Mouse (Mus musculus): ENCODE measurements around the gene Trim27. TPM values are rescaled to one million over a fixed set of nuclear protein-coding genes. Genes with fewer than 3 reads are reported as not detected.

Gene Trim27
- total RNA-seq, 2 experiments from 2014 or later: 43.1 to 45.0 TPM

DNA sequence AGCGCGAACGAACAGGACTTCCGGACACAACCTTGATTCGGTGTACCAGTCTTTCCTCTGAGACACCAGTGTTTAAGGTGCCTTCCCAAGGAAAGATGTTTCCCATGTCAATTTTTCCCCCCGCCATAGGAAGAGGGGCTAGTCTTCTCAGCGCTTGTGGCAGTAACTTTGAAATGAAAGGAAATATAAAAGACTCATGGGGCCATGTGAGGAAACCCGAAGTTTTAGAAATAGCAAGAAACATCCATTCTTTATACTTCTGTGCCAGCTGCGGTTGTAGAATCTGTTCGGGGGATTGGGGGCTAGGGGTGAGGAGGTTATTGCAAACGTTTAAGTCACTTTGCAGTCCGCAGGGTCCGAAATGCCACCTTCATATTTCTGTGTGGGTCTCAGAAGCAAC lies 64.0 kb downstream of the Trim27 start:
- DNase-seq (ENCODE audit: extremely low spot score in 1 of 2, low spot score in 2 of 2): no peak
- intact Hi-C loops (cut with DNase I): no loop called here

DNA sequence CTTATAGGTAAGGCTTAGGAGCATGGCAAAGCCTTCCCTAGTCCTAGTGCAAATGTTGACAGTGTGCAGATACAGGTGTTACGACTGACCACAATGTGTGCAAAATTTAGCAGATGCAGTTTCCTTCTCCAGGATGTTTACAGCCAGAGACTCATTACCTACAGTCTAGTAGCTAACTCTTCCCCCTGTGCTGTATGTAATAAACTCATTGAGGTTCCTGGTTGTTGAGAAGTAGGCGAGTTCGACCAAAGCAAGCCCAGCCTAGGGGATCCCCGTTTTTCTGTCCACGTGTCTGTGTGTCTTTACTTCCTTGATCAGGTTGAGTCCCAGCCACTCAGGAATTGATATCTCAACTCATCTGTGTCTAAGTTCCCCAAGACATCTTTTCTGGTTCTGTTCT lies 64.8 kb downstream of the Trim27 start:
- intact Hi-C loops (cut with DNase I): no loop called here
- DNase-seq (ENCODE audit: extremely low spot score in 1 of 2, low spot score in 2 of 2): no peak

Other genes with a start within 250 kb of the Trim27 start
- gene Olfr1370, start 104.5 kb upstream of the Trim27 start, total RNA-seq (2021): not detected
- gene Olfr1369-ps1, start 68.0 kb upstream of the Trim27 start, total RNA-seq (2021): not detected
- not detected for gene Olfr263, start 49.8 kb upstream of the Trim27 start, total RNA-seq (2021)
- not detected for gene Olfr1368, start 33.6 kb upstream of the Trim27 start, total RNA-seq (2021)
- not detected for gene Gpx5, start 113.3 kb downstream of the Trim27 start, total RNA-seq (2021)
- gene Gpx6, start 132.7 kb downstream of the Trim27 start, total RNA-seq (2021): not detected
- not detected for gene Olfr1367, start 167.5 kb downstream of the Trim27 start, total RNA-seq (2021)
- 1 to 10 TPM; 8.0 to 8.5 TPM for gene Zscan12, start 183.4 kb downstream of the Trim27 start, total RNA-seq (2021)
- 10 to 100 TPM; 36.7 to 40.7 TPM for gene Zkscan3, start 223.3 kb downstream of the Trim27 start, total RNA-seq (2021)